ENCODE assay signal across 20 mouse cellular contexts in genomic region chr2:91252512-91252911, GRCm38 (mm10).
"Had no signal": no experiment of that assay in that cellular context is flagged by ENCODE, and none has a peak within 500 bp of the region (broad histone marks: within the 10 kb centered on the region; RNA-seq: fewer than 3 reads in every experiment).

No protein-coding gene starts in this region.

- ATAC-seq: liver, postnatal 0 days; lung, postnatal 0 days; midbrain, embryonic 15.5 days had no signal

- H3K9me3 ChIP-seq: limb, embryonic 12.5 days; limb, embryonic 15.5 days; midbrain, embryonic 12.5 days; midbrain, embryonic 15.5 days; neural tube, embryonic 12.5 days; neural tube, embryonic 15.5 days had no signal

- H3K4me3 ChIP-seq: limb, embryonic 12.5 days; limb, embryonic 15.5 days; midbrain, embryonic 12.5 days; midbrain, embryonic 15.5 days; neural tube, embryonic 12.5 days; neural tube, embryonic 15.5 days had no signal

- H3K9ac ChIP-seq: limb, embryonic 12.5 days; limb, embryonic 15.5 days; liver, embryonic 14.5 days; liver, postnatal 0 days; lung, embryonic 14.5 days; midbrain, embryonic 12.5 days; midbrain, embryonic 15.5 days; neural tube, embryonic 12.5 days; neural tube, embryonic 15.5 days had no signal

- H3K27ac ChIP-seq: limb, embryonic 12.5 days; limb, embryonic 15.5 days; liver, embryonic 14.5 days; macrophage; midbrain, embryonic 12.5 days; midbrain, embryonic 15.5 days; neural tube, embryonic 12.5 days; neural tube, embryonic 15.5 days; stomach, postnatal 0 days had no signal

- DNase-seq: kidney, postnatal 14 days; kidney, postnatal 4 days; left cerebral cortex, postnatal 4 days; liver, postnatal 0 days; lung, embryonic 14.5 days; right cerebral cortex, adult 18-20 months; right cerebral cortex, postnatal 14 days; right cerebral cortex, postnatal 4 days; thymus, postnatal 25 days had no signal

- H3K36me3 ChIP-seq: limb, embryonic 12.5 days; limb, embryonic 15.5 days; midbrain, embryonic 12.5 days; midbrain, embryonic 15.5 days; neural tube, embryonic 12.5 days; neural tube, embryonic 15.5 days had no signal

- H3K4me2 ChIP-seq: limb, embryonic 12.5 days; limb, embryonic 15.5 days; liver, embryonic 11.5 days; lung, embryonic 14.5 days; midbrain, embryonic 12.5 days; midbrain, embryonic 15.5 days; neural tube, embryonic 12.5 days; neural tube, embryonic 15.5 days had no signal
